22 mouse cellular contexts compared by ENCODE assay signal in genomic region chr1:162079989-162080388, GRCm38 (mm10).
DNase-seq lines count a peak whose midpoint lies in the region; ATAC-seq and TF ChIP-seq lines count a peak whose summit lies in the region.
"Had no signal": no experiment of that assay in that cellular context is flagged by ENCODE, and none has a peak within 500 bp of the region (broad histone marks: within the 10 kb centered on the region; RNA-seq: fewer than 3 reads in every experiment).

No protein-coding gene starts in this region.

- peaks cover 3% of the 10 kb centered on the region; the same call in 1 of the 2 replicates for H3K4me1 ChIP-seq in testis, adult 2 months (ENCODE audit: control insufficient read depth, insufficient read depth, low read length)
- peaks cover 54% of the 10 kb centered on the region for H3K4me1 ChIP-seq in limb, embryonic 10.5 days
- peaks cover 74% of the 10 kb centered on the region for H3K4me1 ChIP-seq in limb, embryonic 13.5 days

- no peaks in the 10 kb centered on the region for H3K27me3 ChIP-seq in testis, adult 2 months (ENCODE audit: control insufficient read depth, insufficient read depth, low read length)
- H3K27me3 ChIP-seq in limb, embryonic 10.5 days (ENCODE audit: low read depth, poor library complexity, severe bottlenecking) = no peaks in the 10 kb centered on the region
- no peaks in the 10 kb centered on the region for H3K27me3 ChIP-seq in limb, embryonic 13.5 days
- H3K27me3 ChIP-seq: embryonic facial prominence, embryonic 13.5 days; hindbrain, embryonic 13.5 days; intestine, embryonic 15.5 days had no signal

- peak overlapping the region; percentile 48; the same call in 1 of the 2 replicates for H3K27ac ChIP-seq in testis, adult 2 months (ENCODE audit: control insufficient read depth, insufficient read depth, low read depth, low read length)
- peak overlapping the region; percentile 59; the same call in 1 of the 2 replicates for H3K27ac ChIP-seq in limb, embryonic 10.5 days
- peak overlapping the region; percentile 53; the same call in 1 of the 2 replicates for H3K27ac ChIP-seq in limb, embryonic 13.5 days
- H3K27ac ChIP-seq: embryonic facial prominence, embryonic 13.5 days; hindbrain, embryonic 10.5 days; hindbrain, embryonic 13.5 days; intestine, embryonic 15.5 days had no signal

- H3K4me3 ChIP-seq in testis, adult 2 months (ENCODE audit: control insufficient read depth, low read depth, low read length) = no peak overlapping the region
- no peak overlapping the region for H3K4me3 ChIP-seq in limb, embryonic 10.5 days
- H3K4me3 ChIP-seq in limb, embryonic 13.5 days = no peak overlapping the region
- H3K4me3 ChIP-seq: embryonic facial prominence, embryonic 13.5 days; hindbrain, embryonic 10.5 days; hindbrain, embryonic 13.5 days; intestine, embryonic 15.5 days had no signal

- TF ChIP-seq CTCF in testis, adult 2 months (IDR thresholded peaks at IDR 0.05; ENCODE audit: control insufficient read depth, insufficient read depth, insufficient replicate concordance, low read depth, low read length) = no peak

- DNase-seq in testis, postnatal 10 days (ENCODE audit: low spot score) = no peak
- DNase-seq in limb, embryonic 10.5 days (ENCODE audit: low spot score) = no peak
- DNase-seq in layer of hippocampus, adult 9-11 months = no peak
- DNase-seq: adrenal gland, postnatal 10 days; adrenal gland, postnatal 36 days; cerebellum, adult 18-20 months; cerebellum, adult 9-10 months; cerebellum, postnatal 14 days; gastrocnemius, postnatal 10 days; gastrocnemius, postnatal 36 days; heart, postnatal 36 days had no signal

- no peak overlapping the region for H3K9ac ChIP-seq in limb, embryonic 13.5 days
- H3K9ac ChIP-seq: embryonic facial prominence, embryonic 13.5 days; hindbrain, embryonic 13.5 days; intestine, embryonic 15.5 days had no signal

- no peak for ATAC-seq in limb, embryonic 13.5 days (ENCODE audit: low FRiP score, low read depth)
- ATAC-seq in frontal cortex, adult (ENCODE audit: low TSS enrichment) = no peak
- ATAC-seq: activated CD4-positive, CD25-positive, alpha-beta regulatory T cell, adult 4 months; forebrain, embryonic 14.5 days; hindbrain, embryonic 16.5 days; intestine, embryonic 15.5 days had no signal

- no peak overlapping the region for H3K4me2 ChIP-seq in limb, embryonic 13.5 days (replicated peaks)
- H3K4me2 ChIP-seq: embryonic facial prominence, embryonic 13.5 days; heart, embryonic 11.5 days; hindbrain, embryonic 13.5 days; intestine, embryonic 15.5 days had no signal

- no peaks in the 10 kb centered on the region for H3K9me3 ChIP-seq in limb, embryonic 10.5 days (replicated peaks)
- no peaks in the 10 kb centered on the region for H3K9me3 ChIP-seq in limb, embryonic 13.5 days
- H3K9me3 ChIP-seq: embryonic facial prominence, embryonic 13.5 days; hindbrain, embryonic 10.5 days; hindbrain, embryonic 13.5 days; intestine, embryonic 15.5 days had no signal

- TF ChIP-seq POLR2A in testis, adult 2 months (IDR thresholded peaks at IDR 0.05; ENCODE audit: control insufficient read depth, low read depth, low read length) = no peak

- H3K36me3 ChIP-seq in testis, adult 2 months (ENCODE audit: control insufficient read depth, insufficient read depth, low read length) = no peaks in the 10 kb centered on the region
- H3K36me3 ChIP-seq in limb, embryonic 10.5 days = no peaks in the 10 kb centered on the region
- no peaks in the 10 kb centered on the region for H3K36me3 ChIP-seq in limb, embryonic 13.5 days
- H3K36me3 ChIP-seq: embryonic facial prominence, embryonic 13.5 days; hindbrain, embryonic 10.5 days; hindbrain, embryonic 13.5 days; intestine, embryonic 15.5 days had no signal

- WGBS in limb, embryonic 10.5 days = 91% methylated on average over 7 of the region's 7 CpGs
- 79% methylated on average over 7 of the region's 7 CpGs for WGBS in limb, embryonic 13.5 days
